Mouse (Mus musculus): ENCODE data around the gene Nkiras2. TPM values are rescaled to one million over a fixed set of nuclear protein-coding genes. Genes with fewer than 3 reads are reported as not detected.
"Not testable (repeated sequence)": the region's sequence is repeated elsewhere in the genome, so short reads cannot be mapped to it uniquely, and the experiment has no call there.

Nkiras2 gene
- total RNA-seq, 4 experiments from 2014 or later, result 49.3 to 59.3 (median 55.2) TPM

DNA sequence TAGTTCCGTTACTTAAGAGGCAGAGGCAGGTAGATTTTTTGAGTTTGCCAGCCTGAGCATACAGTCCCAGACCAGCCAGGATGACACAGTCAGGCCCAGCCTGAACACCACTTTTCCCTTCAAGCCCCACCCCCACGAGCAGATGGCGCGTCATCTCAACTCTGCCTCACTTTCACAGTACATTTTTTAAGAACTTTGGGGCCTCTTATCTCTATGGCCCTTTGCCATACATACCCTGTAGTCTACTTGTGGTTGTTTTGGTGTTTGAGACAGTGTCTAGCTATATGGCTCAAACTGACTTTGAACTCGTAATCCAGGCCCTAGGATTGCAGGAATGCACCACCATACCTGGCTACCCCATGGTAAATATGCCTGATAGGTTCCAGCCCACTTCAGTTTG, 9.0 kb downstream of the Nkiras2 start:
- no peak for DNase-seq (ENCODE audit: low spot score)

DNA sequence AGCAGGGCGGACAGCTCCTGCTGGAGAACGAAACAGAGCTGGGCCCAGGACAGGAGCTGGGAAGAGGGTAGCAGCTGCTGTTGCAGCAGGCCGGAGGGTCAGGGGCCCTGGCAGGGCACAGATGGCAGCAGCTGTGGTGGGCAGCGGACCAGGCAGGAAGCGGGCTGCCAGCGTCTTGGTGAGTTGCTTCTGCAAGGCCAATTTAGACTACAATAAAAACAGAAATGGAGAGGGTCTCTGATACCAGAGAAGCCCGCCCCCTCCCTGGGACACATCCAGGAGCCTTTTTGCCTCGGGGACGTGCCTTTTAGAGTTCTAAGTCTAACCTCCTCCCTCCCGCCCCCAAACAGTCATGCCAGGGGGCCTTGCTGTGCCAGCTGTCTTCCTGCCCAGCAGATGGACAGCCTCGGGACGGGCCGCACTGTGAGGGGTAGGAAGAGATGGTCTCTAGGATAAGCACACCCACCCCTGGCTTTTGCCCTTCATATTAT, 9.9 kb downstream of the Nkiras2 start:
- DNase-seq (ENCODE audit: low spot score), result no peak

DNA sequence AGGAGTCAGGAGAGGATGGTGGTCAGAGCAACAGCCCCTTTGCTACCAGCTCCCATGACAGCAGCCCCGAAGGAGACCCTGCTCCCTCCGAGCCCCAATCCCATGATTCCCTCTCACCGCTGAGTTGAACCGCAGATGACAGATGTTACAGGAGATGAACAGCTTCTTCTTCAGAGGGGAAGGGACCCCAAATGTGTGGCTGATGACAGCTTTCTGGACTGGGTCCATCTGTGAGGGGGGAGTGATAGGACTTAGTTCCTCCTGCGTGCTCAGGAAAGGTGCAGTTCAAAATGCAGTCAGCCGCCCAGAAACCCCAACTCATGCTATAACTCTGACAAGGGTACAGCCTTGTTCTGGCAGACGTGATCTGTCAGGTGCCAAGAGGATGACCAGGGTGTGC, 15.5 kb downstream of the Nkiras2 start:
- no peak for DNase-seq (ENCODE audit: low spot score)

DNA sequence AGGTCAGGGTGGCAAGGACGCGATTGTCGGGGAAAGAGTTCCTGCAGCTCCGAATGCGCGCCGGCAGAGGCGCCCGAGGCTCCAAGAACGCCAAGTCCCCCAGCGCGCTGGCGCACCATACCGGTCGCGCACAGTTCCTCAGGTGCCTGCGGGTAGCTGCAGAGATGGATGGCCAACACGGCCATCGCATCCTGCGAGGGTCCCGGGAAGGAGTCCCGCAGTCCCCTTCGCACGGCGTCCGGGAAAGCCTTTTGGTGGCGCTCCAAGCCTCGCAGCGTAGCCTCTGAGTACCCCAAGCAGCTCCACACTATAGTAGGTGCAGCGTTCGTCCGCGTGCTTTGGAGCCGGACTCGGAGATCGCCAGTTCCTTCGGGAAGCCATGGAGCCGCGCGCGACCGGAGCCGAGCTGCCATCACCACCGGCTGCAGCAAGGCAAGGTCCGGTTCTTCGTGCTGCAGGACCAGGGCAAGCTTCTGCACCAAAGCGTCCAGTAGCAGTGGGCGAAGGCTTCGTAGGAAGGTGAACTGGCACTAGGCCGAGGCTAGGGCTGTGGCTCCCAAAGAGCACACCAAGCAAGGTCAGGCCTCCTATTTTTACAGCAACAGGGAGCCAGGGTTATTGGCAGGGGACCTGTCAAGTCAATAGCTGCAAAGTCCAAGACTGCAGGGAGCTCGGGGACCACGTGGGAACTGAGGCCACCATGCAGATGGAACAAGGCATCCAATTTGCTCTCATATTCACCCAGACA, 21.3 kb downstream of the Nkiras2 start:
- DNase-seq (ENCODE audit: low spot score), result no peak

DNA sequence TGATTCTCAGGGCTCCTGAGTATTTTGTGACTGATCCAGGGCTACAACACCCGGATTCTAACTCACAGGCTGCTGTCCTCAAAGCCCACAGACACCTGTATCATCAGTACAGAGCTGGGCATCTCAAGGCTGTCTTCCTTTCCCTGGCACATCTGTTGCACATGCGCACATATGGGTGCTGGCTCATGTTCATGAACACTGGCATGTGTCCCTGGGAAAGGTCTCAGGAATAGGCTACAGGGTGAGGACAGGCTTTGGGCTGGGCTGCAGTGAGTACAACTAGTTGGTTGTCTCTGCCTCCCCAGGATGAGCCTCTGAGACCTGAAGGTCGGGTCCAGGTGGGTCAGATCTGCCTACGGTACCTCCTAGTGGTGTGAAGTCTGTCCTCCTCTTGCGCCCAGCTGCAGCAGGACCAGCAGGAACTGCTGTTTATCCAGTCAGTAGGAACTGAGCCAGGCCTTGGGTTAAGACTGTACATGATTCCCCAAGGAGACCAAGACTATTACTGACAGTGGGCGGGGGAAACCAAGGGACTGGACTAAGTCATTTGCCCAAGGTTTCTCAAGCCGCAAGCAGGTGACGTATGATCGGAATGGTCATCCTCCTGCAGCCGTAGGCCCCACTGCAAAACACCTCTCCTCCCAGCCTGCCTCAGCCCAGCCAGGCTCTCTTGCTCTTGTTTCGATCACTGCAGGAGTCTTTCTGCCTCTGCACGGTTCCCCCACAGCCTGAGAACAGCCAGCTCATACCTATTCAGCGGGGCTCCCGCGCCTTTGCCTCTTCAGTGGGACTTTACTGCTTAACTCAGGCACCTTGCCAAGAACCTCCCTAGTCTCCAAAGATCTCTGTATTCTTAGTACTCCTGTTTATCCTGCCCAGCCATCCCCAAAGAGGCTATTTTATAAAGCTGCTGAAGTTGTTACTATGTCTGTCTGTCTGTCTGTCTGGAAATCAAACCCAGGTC, 24.9 kb downstream of the Nkiras2 start:
- no peak for DNase-seq (ENCODE audit: low spot score)

DNA sequence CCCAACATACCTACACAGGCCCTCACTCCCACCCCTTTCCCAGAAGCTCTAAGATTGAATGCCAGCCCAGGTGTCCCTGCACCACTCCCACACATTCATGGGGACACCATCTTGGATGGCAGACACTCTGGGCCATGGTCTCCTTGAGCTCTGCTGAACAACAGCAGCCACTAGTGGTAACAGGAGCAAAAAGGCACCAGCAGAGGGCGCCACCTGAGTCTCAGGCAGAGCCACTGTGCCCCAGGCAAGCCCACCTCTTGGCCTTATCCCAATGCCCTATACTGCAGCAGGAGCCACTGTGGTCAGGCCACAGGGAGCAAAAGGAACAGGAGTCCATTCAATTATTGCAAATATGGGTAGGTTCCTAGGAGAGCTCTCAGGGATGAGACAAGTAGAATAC, 27.2 kb downstream of the Nkiras2 start:
- no peak for DNase-seq (ENCODE audit: low spot score)

DNA sequence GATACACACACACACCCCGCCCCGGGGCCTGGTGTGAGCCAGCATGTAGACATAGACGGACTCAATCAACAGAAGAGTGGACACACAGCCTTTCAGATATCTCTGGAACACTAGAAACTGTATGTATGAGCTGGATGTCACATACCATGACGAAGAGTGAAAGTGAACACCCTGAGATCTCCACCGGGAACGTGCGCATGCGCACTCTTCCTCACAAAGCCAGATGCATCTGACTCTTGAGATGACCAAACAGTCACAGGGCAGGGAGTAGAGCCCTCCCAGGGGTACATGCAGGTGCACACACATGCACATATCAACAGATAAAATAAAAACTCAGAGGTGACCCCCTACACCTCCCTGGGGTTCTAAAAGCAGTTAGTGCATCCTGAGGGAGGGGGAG, 29.4 kb downstream of the Nkiras2 start:
- DNase-seq (ENCODE audit: low spot score), result no peak

DNA sequence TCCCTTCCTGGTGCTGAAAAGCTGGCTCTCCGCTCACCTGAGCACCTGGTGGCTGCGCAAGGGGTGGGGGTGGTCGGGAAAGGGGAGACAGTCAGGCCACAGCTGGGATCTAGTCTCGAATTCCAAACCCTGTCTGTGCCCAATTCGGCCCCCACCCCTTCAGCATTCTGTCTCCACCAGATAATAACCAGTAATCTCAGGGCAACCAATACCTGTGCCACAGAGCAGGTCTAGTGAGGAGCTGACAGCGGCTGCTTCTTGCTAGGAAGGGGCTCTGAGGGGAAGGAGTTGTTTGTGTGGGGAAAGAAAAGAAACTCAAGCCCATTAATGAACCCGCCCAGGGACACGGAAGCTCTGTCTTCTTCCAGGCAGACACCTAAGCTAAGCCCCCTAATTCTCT, 32.2 kb downstream of the Nkiras2 start:
- no peak for DNase-seq (ENCODE audit: low spot score)

DNA sequence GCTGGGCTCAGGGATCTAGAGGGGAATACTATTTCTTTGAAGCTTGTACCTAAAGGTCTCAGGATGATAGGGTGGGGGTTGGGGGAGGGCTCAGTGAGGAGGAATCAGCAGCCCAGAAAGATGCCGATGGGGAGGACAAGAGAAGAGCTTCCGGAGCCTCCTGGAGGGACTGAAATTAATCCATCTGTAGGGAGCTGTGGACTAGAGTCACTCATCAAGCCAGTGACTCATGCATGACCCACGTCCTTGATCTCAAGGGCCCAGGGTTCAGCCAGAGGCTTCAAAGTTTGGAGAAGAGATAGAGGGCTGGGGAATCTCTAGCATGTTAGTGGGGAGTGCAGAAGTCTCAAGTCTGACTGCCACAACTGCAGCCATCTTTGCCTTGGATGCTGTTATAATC, 32.7 kb downstream of the Nkiras2 start:
- no peak for DNase-seq (ENCODE audit: low spot score)

DNA sequence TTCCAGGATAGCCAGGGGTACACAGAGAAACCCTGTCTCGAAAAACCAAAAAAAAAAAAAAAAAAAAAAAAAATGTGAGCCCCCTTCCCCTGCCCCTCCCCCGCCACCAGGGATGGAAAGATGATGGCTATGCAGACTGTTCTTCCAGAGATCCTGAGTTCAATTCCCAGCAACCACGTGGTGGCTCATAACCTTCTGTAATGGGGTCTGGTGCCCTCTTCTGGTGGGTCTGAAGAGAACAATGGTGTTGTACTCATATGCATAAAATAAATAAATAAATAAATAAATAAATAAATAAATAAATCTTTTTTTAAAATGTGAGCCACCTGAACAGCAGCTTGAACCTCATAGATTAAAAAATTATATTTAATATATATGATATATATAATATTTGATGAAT, 36.5 kb downstream of the Nkiras2 start:
- DNase-seq (ENCODE audit: low spot score), result not testable (repeated sequence)

DNA sequence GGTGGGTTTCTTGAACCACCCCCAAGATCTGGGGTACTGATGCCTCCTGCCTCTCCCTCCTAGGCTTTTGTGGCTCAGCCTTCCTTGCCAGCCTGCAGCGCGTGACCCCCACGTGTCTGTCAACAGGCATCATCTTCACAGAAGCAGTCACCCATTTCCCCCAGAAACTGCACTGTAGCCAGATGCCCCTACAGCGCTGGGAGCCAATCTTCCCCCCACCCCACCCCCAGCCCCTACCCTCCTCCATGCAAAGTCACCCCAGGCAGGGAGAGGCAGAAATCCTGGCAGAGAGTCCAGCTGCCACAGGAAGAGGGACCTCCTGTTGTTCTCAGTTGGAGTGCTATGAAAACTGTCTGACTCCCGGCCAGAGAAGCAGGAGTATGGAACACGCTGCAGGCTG, 37.4 kb downstream of the Nkiras2 start:
- no peak for DNase-seq (ENCODE audit: low spot score)

DNA sequence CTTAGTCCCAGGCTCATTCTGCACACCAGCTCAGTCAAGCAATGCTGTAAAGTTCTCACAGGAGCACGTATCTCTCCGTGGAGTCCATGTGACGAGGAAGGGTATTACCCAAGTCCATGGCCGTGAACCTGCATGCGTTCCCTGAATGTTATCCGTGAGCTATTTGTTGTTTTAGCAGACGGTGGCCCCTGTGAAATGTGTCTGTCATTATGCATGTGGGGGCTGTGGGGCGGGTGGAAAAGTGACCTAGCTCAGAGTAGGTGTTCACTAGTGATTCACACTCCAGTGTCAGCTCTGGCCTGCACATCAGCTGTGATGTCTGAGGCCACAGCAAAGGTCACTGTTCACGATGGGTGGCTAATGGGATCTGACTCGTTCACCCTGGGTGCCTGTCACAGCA, 40.8 kb downstream of the Nkiras2 start:
- no peak for DNase-seq (ENCODE audit: low spot score)

DNA sequence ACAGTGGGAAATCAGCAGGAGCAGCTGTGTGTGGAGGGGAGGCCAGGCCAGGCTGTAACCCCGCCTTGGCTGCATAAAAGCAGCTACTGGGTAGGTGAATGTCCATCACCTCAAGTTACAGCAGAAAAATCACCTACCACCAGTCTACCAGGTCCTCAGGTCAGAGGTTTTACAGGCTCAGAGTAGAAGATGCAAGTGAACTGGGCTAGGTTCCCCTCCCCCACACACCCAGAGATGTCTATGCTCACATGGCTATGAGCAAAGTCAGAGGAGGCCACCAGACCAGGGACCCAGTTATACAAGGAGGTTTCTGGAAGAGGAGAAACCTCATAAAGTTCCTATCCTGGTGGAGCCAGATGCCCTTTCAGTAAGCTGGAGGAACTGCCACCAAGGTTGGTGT, 52.0 kb downstream of the Nkiras2 start:
- DNase-seq (ENCODE audit: low spot score), result no peak

DNA sequence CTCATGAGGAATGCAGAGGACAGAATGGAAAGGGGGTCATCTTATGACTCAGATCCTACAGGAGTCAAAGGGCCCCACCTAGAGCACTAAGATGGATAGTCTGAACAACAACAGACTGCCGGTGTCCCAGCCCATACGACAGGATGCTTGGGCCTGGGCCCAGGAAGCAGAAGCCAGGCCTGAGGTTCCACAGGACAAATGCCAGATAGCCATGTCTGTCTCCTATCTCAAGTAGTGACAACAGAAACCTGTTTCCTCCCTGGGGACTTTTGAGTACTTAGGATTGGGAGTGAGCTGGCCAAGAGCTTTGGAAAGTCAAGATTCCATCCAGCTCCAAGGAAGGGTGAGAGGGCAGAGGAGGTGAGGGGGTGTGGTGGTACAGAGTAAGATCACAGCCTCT, 52.9 kb downstream of the Nkiras2 start:
- peak; percentile 44 for DNase-seq (ENCODE audit: low spot score)

DNA sequence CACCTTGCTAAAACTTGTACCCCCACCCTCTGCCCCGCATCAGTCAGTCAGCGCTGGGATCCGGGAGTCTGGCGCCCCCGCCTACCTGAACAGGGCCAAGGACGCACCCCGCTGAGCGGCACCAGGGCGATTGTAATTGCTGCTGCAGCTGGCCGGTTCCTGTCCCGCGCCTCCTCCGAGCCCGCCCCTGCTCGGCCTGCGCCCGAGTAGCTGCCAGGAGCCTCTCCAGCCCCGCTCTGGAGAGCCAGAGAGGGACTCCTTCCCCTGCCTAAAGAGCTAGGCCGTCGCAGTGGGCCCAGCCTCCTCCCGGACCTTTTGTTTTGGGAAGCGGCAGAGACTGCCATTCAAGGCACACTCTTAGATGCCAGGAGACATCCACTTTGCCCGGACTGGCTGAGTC, 54.1 kb downstream of the Nkiras2 start:
- peak; percentile 35 for DNase-seq (ENCODE audit: low spot score)

Other genes with a start within 250 kb of the Nkiras2 start
- gene Jup, start 221.5 kb upstream of the Nkiras2 start, total RNA-seq (2022), result 100 to 1,000 TPM; 224 to 279 (median 261) TPM
- 10 to 100 TPM; 13.7 to 19.4 (median 16.4) TPM for gene P3h4, start 204.4 kb upstream of the Nkiras2 start, total RNA-seq (2022)
- 10 to 100 TPM in 1 of 4 experiments, 1 to 10 TPM in 3; 9.0 to 11.1 (median 9.0) TPM for gene Fkbp10, start 203.5 kb upstream of the Nkiras2 start, total RNA-seq (2022)
- gene Nt5c3b, start 177.4 kb upstream of the Nkiras2 start, total RNA-seq (2022), result 10 to 100 TPM; 18.8 to 28.0 (median 25.2) TPM
- under 1 TPM; 0.59 to 0.90 (median 0.77) TPM for gene Klhl10, start 177.3 kb upstream of the Nkiras2 start, total RNA-seq (2022)
- gene Klhl11, start 146.5 kb upstream of the Nkiras2 start, total RNA-seq (2022), result 1 to 10 TPM; 5.7 to 6.7 (median 6.4) TPM
- 10 to 100 TPM; 20.0 to 39.1 (median 27.5) TPM for gene Acly, start 91.2 kb upstream of the Nkiras2 start, total RNA-seq (2022)
- under 1 TPM; 0.08 to 0.53 (median 0.21) TPM for gene Ttc25, start 73.6 kb upstream of the Nkiras2 start, total RNA-seq (2022)
- 1 to 10 TPM; 5.0 to 5.7 (median 5.4) TPM for gene Cnp, start 44.3 kb upstream of the Nkiras2 start, total RNA-seq (2022)
- gene Dnajc7, start 924 bp downstream of the Nkiras2 start, total RNA-seq (2022), result 100 to 1,000 TPM in 3 of 4 experiments, 10 to 100 TPM in 1; 89.7 to 121 (median 109) TPM
- gene Zfp385c, start 73.2 kb downstream of the Nkiras2 start, total RNA-seq (2022), result under 1 TPM; 0.09 to 0.53 (median 0.28) TPM
- gene Dhx58, start 85.0 kb downstream of the Nkiras2 start, total RNA-seq (2022), result 1 to 10 TPM in 1 of 4 experiments, under 1 TPM in 3; 0.38 to 1.1 (median 0.78) TPM
- 10 to 100 TPM; 12.3 to 14.0 (median 13.1) TPM for gene Kat2a, start 93.2 kb downstream of the Nkiras2 start, total RNA-seq (2022)
- gene Hspb9, start 94.6 kb downstream of the Nkiras2 start, total RNA-seq (2022), result under 1 TPM in 1 of 4 experiments, not detected in 3; 0.37 TPM
- 10 to 100 TPM; 47.1 to 62.6 (median 51.0) TPM for gene Rab5c, start 119.0 kb downstream of the Nkiras2 start, total RNA-seq (2022)
- gene Kcnh4, start 140.7 kb downstream of the Nkiras2 start, total RNA-seq (2022), result not detected
- not detected for gene Hcrt, start 143.7 kb downstream of the Nkiras2 start, total RNA-seq (2022)
- gene Ghdc, start 151.7 kb downstream of the Nkiras2 start, total RNA-seq (2022), result 10 to 100 TPM in 2 of 4 experiments, 1 to 10 TPM in 2; 9.1 to 14.1 (median 10.0) TPM
- 10 to 100 TPM; 57.2 to 64.8 (median 62.7) TPM for gene Stat5b, start 231.5 kb downstream of the Nkiras2 start, total RNA-seq (2022)
- 10 to 100 TPM; 16.5 to 26.5 (median 21.6) TPM for gene Stat5a, start 240.1 kb downstream of the Nkiras2 start, total RNA-seq (2022)

All from heart, adult 8-10 months (tissue).